Mouse (Mus musculus) CD4-positive, CD25-positive, alpha-beta regulatory T cell, adult 4 months (primary cell): ENCODE results near the gene Acsf2. TPM values are rescaled to one million over a fixed set of nuclear protein-coding genes. Genes with fewer than 3 reads are reported as not detected.

ENCODE experiments used
- ATAC-seq: one replicate; pipeline ENCODE4 v1.8.0; 2017
- polyA plus RNA-seq, 2 experiments: library from polyadenylated mRNA; unstranded; fragments of 100-300 nt; shearing (Covaris generic); gene quantifications; one replicate each; pipeline ENCODE4 v1.2.1; 2017

Acsf2 gene
- polyA plus RNA-seq, 2 experiments from 2014 or later, result 1.6 to 2.3 TPM

- no peak for ATAC-seq
Measured at GRCm38 (mm10) chr11:94547271-94547670, 54.4 kb downstream of the Acsf2 start.

- ATAC-seq, result no peak
Measured at GRCm38 (mm10) chr11:94546381-94546780, 55.3 kb downstream of the Acsf2 start.

- no peak for ATAC-seq
Measured at GRCm38 (mm10) chr11:94544422-94544821, 57.2 kb downstream of the Acsf2 start.

- ATAC-seq, result no peak
Measured at GRCm38 (mm10) chr11:94543932-94544331, 57.7 kb downstream of the Acsf2 start.

GRCm38 (mm10) chr11:94543344-94543743 lies 58.3 kb downstream of the Acsf2 start:
- no peak for ATAC-seq

GRCm38 (mm10) chr11:94542400-94542799 lies 59.3 kb downstream of the Acsf2 start:
- no peak for ATAC-seq

- ATAC-seq, result no peak
Measured at GRCm38 (mm10) chr11:94539761-94540160, 61.9 kb downstream of the Acsf2 start.

GRCm38 (mm10) chr11:94538733-94539292 lies 62.9 kb downstream of the Acsf2 start:
- no peak for ATAC-seq

GRCm38 (mm10) chr11:94533171-94533570 lies 68.5 kb downstream of the Acsf2 start:
- no peak for ATAC-seq

GRCm38 (mm10) chr11:94528879-94529278 lies 72.8 kb downstream of the Acsf2 start:
- ATAC-seq, result no peak

- no peak for ATAC-seq
Measured at GRCm38 (mm10) chr11:94526171-94526879, 75.3 kb downstream of the Acsf2 start.

GRCm38 (mm10) chr11:94521219-94521843 lies 80.3 kb downstream of the Acsf2 start, which contains the start of gene Mycbpap:
Gene Mycbpap (minus strand): TSS chr11:94521742.
- no peak for ATAC-seq

GRCm38 (mm10) chr11:94513452-94513851 lies 88.2 kb downstream of the Acsf2 start:
- ATAC-seq, result no peak

- no peak for ATAC-seq
Measured at GRCm38 (mm10) chr11:94508976-94509375, 92.7 kb downstream of the Acsf2 start.

Other genes with a start within 250 kb of the Acsf2 start
- 1 to 10 TPM in 1 of 2 experiments, under 1 TPM in 1; 0.67 to 2.8 TPM for gene Abcc3, start 208.9 kb downstream of the Acsf2 start, polyA plus RNA-seq
- gene Cacna1g, start 127.7 kb downstream of the Acsf2 start, polyA plus RNA-seq, result not detected
- gene Spata20, start 115.7 kb downstream of the Acsf2 start, polyA plus RNA-seq, result not detected
- gene Epn3, start 101.9 kb downstream of the Acsf2 start, polyA plus RNA-seq, result not detected
- not detected for gene Mycbpap, start 80.1 kb downstream of the Acsf2 start, polyA plus RNA-seq
- 1 to 10 TPM in 1 of 2 experiments, under 1 TPM in 1; 0.78 to 1.7 TPM for gene Rsad1, start 52.6 kb downstream of the Acsf2 start, polyA plus RNA-seq
- gene Chad, start 36.8 kb downstream of the Acsf2 start, polyA plus RNA-seq, result under 1 TPM; 0.26 to 0.73 TPM
- gene Lrrc59, start 27.9 kb upstream of the Acsf2 start, polyA plus RNA-seq, result 1 to 10 TPM; 7.9 to 8.2 TPM
- gene Mrpl27, start 51.9 kb upstream of the Acsf2 start, polyA plus RNA-seq, result 10 to 100 TPM; 54.0 to 64.5 TPM
- gene Eme1, start 52.1 kb upstream of the Acsf2 start, polyA plus RNA-seq, result 1 to 10 TPM; 2.0 to 3.1 TPM
- gene Xylt2, start 75.6 kb upstream of the Acsf2 start, polyA plus RNA-seq, result 1 to 10 TPM; 5.4 to 7.0 TPM
- gene Gm11541, start 102.6 kb upstream of the Acsf2 start, polyA plus RNA-seq, result not detected
- not detected for gene Cdc34b, start 139.9 kb upstream of the Acsf2 start, polyA plus RNA-seq
- gene Tmem92, start 180.8 kb upstream of the Acsf2 start, polyA plus RNA-seq, result not detected